Comparison of ENCODE assay signal across 1 mouse cellular context in genomic region chr7:121111762-121112161, GRCm38 (mm10).
TF ChIP-seq lines count a peak whose summit lies in the region.

No protein-coding gene starts in this region.

TF ChIP-seq in MEL, 35 proteins besides CTCF, POLR2A, EP300 and RAD21 (continued from another document):
- TF ChIP-seq ZMIZ1 (IDR thresholded peaks at IDR 0.05; ENCODE audit: low read depth, low read length), result no peak
- TF ChIP-seq RCOR1 (IDR thresholded peaks at IDR 0.05; ENCODE audit: low read depth, low read length), result no peak
- peak; percentile 84 for TF ChIP-seq ZNF384 (IDR thresholded peaks at IDR 0.05; ENCODE audit: low read depth, low read length)
- TF ChIP-seq NELFE (IDR thresholded peaks at IDR 0.05; ENCODE audit: low read depth, low read length), result no peak
- TF ChIP-seq ETS1 (IDR thresholded peaks at IDR 0.05; ENCODE audit: low read depth, low read length), result peak; percentile 32; the same call in 1 of the 2 replicates
- TF ChIP-seq MAX (IDR thresholded peaks at IDR 0.05; ENCODE audit: low read length), result no peak
- TF ChIP-seq UBTF (IDR thresholded peaks at IDR 0.05; ENCODE audit: borderline replicate concordance, insufficient read depth, low read depth, low read length), result no peak
- TF ChIP-seq USF2 (IDR thresholded peaks at IDR 0.05; ENCODE audit: borderline replicate concordance in 1 of 2, insufficient read depth in 1 of 2, low read depth in 1 of 2, low read length in 2 of 2), result no peak
- peak; percentile 81 for TF ChIP-seq GATA1 (IDR thresholded peaks at IDR 0.05; ENCODE audit: low read depth, low read length)
- TF ChIP-seq TCF12 (IDR thresholded peaks at IDR 0.05; ENCODE audit: low read depth, low read length), result peak; percentile 84
- TF ChIP-seq BHLHE40 (IDR thresholded peaks at IDR 0.05; ENCODE audit: borderline replicate concordance, low read depth, low read length), result peak; percentile 55; the same call in 1 of the 2 replicates
